Mouse (Mus musculus) kidney, postnatal 0 days (tissue): Measurements from ENCODE around the gene Sema3a. TPM values are rescaled to one million over a fixed set of nuclear protein-coding genes. Genes with fewer than 3 reads are reported as not detected.

Experiments
- ATAC-seq: fragments of 200-750 bp; cut with Nextera tagmentation; replicated peaks from 2 replicates; pipeline ENCODE4 v1.8.0; 2017; ENCODE audit warnings: low read depth, moderate number of reproducible peaks, moderate TSS enrichment, moderate library complexity; ENCODE audit not compliant: low FRiP score
- DNase-seq: peaks from one replicate; pipeline ENCODE4 v3.0.0-alpha.2; 2016; ENCODE audit warnings: low spot score
- H3K27ac ChIP-seq: fragments of 300-500 bp; sonication (generic); 2 replicates; pipeline ENCODE4 v1.5.1; 2014; ENCODE audit warnings: mild to moderate bottlenecking
- H3K27me3 ChIP-seq: fragments of 300-500 bp; sonication (generic); 2 replicates; pipeline ENCODE4 v1.6.1; 2014; ENCODE audit warnings: low read length, mixed read lengths; ENCODE audit not compliant: insufficient read depth
- H3K36me3 ChIP-seq: fragments of 300-500 bp; sonication (generic); 2 replicates; pipeline ENCODE4 v1.6.1; 2014; ENCODE audit warnings: low read length, mixed read lengths; ENCODE audit not compliant: insufficient read depth
- H3K4me1 ChIP-seq: fragments of 300-500 bp; sonication (generic); replicated peaks from 2 replicates; pipeline ENCODE4 v1.6.1; 2014; ENCODE audit warnings: antibody characterized with exemption, low read length, mixed read lengths; ENCODE audit not compliant: insufficient read depth
- H3K4me2 ChIP-seq: fragments of 300-500 bp; sonication (generic); 2 replicates; pipeline ENCODE4 v1.6.1; 2014; ENCODE audit warnings: mild to moderate bottlenecking, low read length, moderate library complexity, mixed read lengths
- H3K4me3 ChIP-seq: fragments of 300-500 bp; sonication (generic); replicated peaks from 2 replicates; pipeline ENCODE4 v1.5.1; 2014; ENCODE audit warnings: low read depth, low read length
- H3K9ac ChIP-seq: fragments of 300-500 bp; sonication (generic); 2 replicates; pipeline ENCODE4 v1.6.1; 2014; ENCODE audit warnings: low read depth, low read length
- H3K9me3 ChIP-seq: fragments of 300-500 bp; sonication (generic); replicated peaks from 2 replicates; pipeline ENCODE4 v1.6.1; 2016; ENCODE audit warnings: low read length, inconsistent platforms, mixed read lengths
- CTCF ChIP-seq: IDR thresholded peaks from 2 replicates; pipeline ENCODE4 v1.5.1; 2016; ENCODE audit warnings: antibody characterized with exemption, low read depth, mild to moderate bottlenecking, moderate library complexity
- WGBS: fragments of 180-500 bp; shearing (Covaris S2); extraction: QIAGEN DNeasy Blood & Tissue Kit; methylation state at CpG from one replicate; pipeline ENCODE4 v1.1.7; 2014; 5-methylcytosine and 5-hydroxymethylcytosine counted together
- polyA plus RNA-seq: library from polyadenylated mRNA; unstranded; fragments of >200 nt; fragmentation: Nextera tagmentation; extraction: Ambion mirVana; gene quantifications from 2 replicates; pipeline ENCODE4 v1.2.1, GENCODE M21; 2015

The Sema3a gene
- polyA plus RNA-seq, 1 experiment from 2014 or later: 11.2 TPM

DNA sequence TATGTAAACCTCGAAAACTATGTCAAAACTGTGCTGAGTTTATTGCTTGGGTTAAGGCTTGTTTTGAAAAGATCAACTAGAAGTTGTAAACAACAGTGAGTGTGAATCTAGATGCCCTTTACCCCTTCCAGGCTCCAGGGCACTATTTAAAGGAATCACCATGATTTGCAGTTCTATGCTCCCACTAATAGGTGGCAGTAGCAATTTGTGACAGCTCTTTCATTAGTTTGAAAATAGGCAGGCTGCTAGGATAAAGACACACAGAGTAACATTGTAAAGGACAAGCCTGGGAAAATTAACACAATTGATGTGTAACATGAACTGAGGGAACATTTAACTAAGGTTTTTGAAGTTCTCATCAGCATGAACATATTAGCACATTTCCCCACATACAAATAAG, 280.2 kb downstream of the Sema3a start:
- DNase-seq (peak; percentile 80), ATAC-seq (no peak)
- Histone ChIP-seq H3K36me3 (no peaks in the 10 kb centered on the region), H3K9ac (no peak overlapping the region), H3K27me3 (no peaks in the 10 kb centered on the region), H3K9me3 (no peaks in the 10 kb centered on the region), H3K27ac (no peak overlapping the region), H3K4me1 (no peaks in the 10 kb centered on the region), H3K4me3 (no peak overlapping the region), H3K4me2 (no peak overlapping the region)
- peak; percentile 68 for TF ChIP-seq CTCF
- 23% methylated on average over 1 of the region's 1 CpGs for WGBS

DNA sequence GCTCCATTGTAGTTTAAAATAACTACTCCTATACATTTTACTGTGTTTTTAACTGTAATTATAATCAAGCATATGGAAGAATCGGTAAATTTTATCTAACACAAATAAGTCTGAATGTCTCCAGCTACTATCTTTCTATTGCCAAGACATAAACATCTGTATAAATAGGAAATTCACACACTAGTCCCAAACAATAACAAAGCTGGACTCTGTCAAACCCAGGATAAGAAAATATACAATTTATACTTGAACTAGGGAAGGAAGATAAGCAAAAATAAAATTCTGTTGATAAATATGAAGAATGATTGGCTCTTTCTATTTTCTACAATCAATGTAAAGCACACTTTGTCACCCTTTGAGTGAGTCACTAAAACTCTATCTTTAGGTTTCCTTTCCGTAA, 280.9 kb downstream of the Sema3a start:
- no peaks in the 10 kb centered on the region for H3K9me3 ChIP-seq
- no peaks in the 10 kb centered on the region for H3K36me3 ChIP-seq
- no peak overlapping the region for H3K27ac ChIP-seq
- ATAC-seq (no peak), DNase-seq (no peak)
- H3K9ac ChIP-seq: no peak overlapping the region
- no peak overlapping the region for H3K4me2 ChIP-seq
- H3K27me3 ChIP-seq: no peaks in the 10 kb centered on the region
- H3K4me3 ChIP-seq: no peak overlapping the region
- TF ChIP-seq CTCF: no peak
- no peaks in the 10 kb centered on the region for H3K4me1 ChIP-seq
- 76% methylated on average over 2 of the region's 2 CpGs for WGBS

DNA sequence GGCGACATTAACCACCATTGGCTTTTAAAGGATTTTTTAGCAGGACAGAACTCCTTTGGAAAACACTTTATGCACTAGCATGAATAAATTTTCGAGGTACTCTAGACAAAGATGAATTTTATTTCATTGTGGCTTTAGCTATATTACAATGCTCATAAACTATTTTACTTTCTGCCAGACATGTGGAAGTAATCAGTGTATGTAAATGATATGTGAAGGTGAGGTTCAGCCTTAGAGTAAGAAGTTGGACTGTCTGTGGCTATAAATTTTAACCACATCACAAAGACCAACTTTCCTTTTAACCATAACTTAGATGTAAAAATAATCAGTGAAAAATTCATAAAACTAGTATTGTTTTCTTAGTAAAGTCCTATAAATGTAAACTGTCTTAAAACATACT, 286.7 kb downstream of the Sema3a start:
- no peak for ATAC-seq
- WGBS: 66% methylated on average over 2 of the region's 2 CpGs

DNA sequence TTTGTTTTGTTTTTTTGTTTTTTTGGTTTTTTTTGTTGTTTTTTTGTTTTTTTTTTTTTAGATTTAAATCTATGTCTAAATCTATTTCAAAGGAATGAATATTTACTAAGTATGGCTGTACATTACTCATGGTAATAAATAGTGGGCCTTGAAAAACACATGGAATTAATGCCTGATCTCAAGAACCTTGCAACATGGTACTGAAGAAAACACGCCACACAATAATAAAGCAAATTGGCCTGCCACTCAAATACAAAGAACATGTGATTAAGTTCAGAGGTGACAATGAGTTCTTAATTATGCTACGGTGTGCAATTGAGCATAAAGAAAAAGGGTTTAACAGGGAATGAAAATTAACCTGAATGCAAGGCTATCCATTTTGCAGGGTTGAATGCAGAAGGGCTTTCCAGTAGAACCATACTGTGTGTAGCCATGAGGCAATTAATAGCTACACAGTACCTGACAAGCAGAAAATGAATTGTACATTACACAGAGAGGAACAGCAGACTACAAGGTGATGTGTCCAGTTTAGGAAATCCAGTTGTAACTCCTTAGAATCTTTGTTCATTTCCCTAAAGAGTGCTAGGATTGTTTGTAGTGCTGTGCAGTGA, 288.8 kb downstream of the Sema3a start:
- no peak overlapping the region for H3K4me2 ChIP-seq
- H3K36me3 ChIP-seq: no peaks in the 10 kb centered on the region
- H3K9me3 ChIP-seq: no peaks in the 10 kb centered on the region
- no peaks in the 10 kb centered on the region for H3K4me1 ChIP-seq
- TF ChIP-seq CTCF: no peak
- no peaks in the 10 kb centered on the region for H3K27me3 ChIP-seq
- DNase-seq (no peak), ATAC-seq (no peak)
- no peak overlapping the region for H3K4me3 ChIP-seq
- no peak overlapping the region for H3K27ac ChIP-seq
- no peak overlapping the region for H3K9ac ChIP-seq
- WGBS: 85% methylated on average over 2 of the region's 2 CpGs

More for the DNA sequence above, 286.7 kb downstream of the Sema3a start:
- H3K36me3 ChIP-seq: no peaks in the 10 kb centered on the region
- no peaks in the 10 kb centered on the region for H3K9me3 ChIP-seq
- H3K4me1 ChIP-seq: no peaks in the 10 kb centered on the region
- H3K4me2 ChIP-seq: no peak overlapping the region
- no peak overlapping the region for H3K9ac ChIP-seq
- H3K27ac ChIP-seq: no peak overlapping the region
- H3K27me3 ChIP-seq: no peaks in the 10 kb centered on the region
- H3K4me3 ChIP-seq: no peak overlapping the region
- DNase-seq: no peak
- TF ChIP-seq CTCF: no peak

DNA sequence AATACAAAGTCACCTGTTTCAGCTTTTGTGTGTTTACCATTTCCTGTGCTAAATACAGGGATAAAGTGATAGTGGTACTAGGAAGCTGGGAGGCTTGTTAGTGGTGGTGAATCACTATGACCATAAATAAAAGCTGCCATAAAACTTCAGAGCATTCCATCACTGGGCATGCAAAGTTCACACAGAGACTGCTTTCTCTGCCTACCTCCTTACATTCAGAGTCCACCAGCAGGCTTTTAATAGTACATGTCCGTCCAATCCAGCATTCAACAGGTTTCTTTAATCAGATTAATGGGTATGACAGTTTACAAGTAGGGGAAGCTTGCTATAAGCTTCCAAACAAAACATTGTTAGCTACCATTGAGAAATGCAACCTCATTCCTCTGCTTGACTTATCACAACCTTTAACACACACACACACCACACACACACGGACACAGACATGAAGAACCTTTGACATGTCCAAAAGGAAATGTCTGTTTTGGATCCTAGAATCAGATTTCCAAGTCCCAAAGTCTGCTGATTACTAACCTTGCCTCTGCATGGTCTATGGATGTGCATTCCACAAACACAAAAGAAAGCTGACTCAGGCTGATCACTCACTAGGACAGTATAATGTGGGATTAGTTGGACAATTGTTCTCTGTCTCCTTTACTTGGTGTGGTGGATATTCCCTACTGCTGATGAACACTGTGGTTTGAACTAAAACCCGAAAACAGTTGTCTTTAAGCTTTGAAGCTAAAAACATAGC, 291.9 kb downstream of the Sema3a start:
- no peak for TF ChIP-seq CTCF
- DNase-seq (peak; percentile 72), ATAC-seq (peak; percentile 33; the same call in 1 of the 2 replicates)
- Histone ChIP-seq H3K4me1 (no peaks in the 10 kb centered on the region), H3K36me3 (no peaks in the 10 kb centered on the region), H3K4me3 (no peak overlapping the region), H3K9ac (no peak overlapping the region), H3K27ac (no peak overlapping the region), H3K4me2 (no peak overlapping the region), H3K9me3 (no peaks in the 10 kb centered on the region), H3K27me3 (no peaks in the 10 kb centered on the region)
- 36% methylated on average over 3 of the region's 3 CpGs for WGBS

DNA sequence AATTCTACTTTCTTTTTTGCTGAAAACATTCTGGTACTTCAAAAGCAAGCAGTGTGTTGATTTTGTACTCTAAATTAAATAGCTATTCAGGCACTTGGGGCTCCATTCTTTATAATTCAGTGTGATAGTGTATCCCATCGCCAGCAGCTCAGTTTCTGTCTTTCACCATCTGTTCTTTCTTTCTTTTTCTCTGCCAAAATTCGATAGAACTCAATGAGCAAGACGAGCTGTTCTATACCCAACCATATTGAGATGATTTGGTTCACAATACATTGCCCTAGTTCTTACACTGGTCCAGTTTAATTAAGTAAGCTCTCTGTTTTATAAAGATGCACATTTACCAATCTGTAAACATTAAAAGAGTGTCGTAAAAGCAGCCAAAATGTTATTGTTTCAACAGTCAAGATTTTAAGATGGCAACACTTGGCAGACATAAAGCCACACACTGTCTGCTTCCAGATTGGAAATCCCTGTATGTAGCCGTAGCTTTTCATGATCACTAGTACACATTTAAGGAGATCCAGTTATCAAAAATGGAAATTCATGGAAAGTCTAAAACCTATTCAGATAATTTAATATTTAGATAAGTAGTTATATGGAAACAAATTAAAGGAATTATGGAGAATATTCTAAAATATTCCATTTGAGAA, 296.2 kb downstream of the Sema3a start:
- DNase-seq: no peak
- no peak overlapping the region for H3K9ac ChIP-seq
- ATAC-seq: no peak
- H3K36me3 ChIP-seq: no peaks in the 10 kb centered on the region
- no peaks in the 10 kb centered on the region for H3K4me1 ChIP-seq
- H3K9me3 ChIP-seq: no peaks in the 10 kb centered on the region
- no peak for TF ChIP-seq CTCF
- no peaks in the 10 kb centered on the region for H3K27me3 ChIP-seq
- no peak overlapping the region for H3K27ac ChIP-seq
- 81% methylated on average over 5 of the region's 5 CpGs for WGBS
- no peak overlapping the region for H3K4me3 ChIP-seq
- no peak overlapping the region for H3K4me2 ChIP-seq
